Mouse (Mus musculus): ENCODE measurements around the gene Wnt9a. TPM values are rescaled to one million over a fixed set of nuclear protein-coding genes. Genes with fewer than 3 reads are reported as not detected.

Gene Wnt9a
- polyA plus RNA-seq, 1 experiment, result 7.5 TPM

DNA sequence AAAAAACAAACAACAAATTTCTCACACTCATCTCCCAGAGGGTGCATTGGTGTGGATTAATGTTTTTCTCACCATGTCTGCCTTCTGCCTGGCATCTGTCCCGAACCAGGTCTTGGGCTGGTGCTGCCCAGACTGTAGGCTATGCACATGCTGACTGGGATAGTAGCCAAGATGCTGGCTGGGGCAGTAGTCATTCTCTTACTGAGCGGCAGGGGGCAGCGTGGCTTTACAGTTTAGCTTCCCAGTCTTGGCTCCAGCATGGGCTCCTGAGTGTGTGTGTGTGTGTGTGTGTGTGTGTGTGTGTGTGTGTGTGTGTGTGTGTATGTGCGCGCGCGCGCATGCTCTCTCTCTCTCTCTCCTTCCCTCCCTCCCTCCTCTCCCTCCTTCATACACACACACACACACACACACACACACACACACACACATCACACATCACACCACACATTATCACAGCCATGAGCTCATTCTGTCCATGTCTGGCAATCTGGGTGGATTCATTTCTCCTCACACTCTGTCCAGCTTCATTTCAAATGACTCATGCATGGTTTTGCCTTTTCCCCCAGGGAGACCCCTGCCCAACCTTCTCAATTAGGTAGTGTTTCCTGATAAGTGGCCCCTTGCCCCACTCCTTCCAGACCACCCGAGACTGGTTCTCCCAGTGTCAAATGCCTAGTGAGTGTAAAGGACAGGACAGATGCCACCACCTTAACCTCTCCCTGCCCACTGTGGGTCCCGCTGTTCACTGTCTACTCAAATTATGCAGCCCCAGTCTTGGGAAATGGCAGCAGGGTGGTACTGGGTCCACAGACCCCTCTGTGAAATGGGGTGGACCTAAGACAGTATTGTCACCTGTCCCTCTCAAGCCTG, 3.8 kb upstream of the Wnt9a start:
- no peak overlapping the region for H3K4me3 ChIP-seq (ENCODE audit: insufficient read depth, low read length)
- TF ChIP-seq POLR2A (IDR thresholded peaks at IDR 0.05; ENCODE audit: low read depth, low read length) (no peak), CTCF (IDR thresholded peaks at IDR 0.05; ENCODE audit: borderline replicate concordance, insufficient read depth, low read length) (peak; percentile 72)
- peaks cover 3% of the 10 kb centered on the region; the same call in 1 of the 2 replicates for H3K4me1 ChIP-seq (ENCODE audit: control insufficient read depth, insufficient read depth, low read length)
- H3K27ac ChIP-seq (ENCODE audit: insufficient read depth, low read length), result no peak overlapping the region

DNA sequence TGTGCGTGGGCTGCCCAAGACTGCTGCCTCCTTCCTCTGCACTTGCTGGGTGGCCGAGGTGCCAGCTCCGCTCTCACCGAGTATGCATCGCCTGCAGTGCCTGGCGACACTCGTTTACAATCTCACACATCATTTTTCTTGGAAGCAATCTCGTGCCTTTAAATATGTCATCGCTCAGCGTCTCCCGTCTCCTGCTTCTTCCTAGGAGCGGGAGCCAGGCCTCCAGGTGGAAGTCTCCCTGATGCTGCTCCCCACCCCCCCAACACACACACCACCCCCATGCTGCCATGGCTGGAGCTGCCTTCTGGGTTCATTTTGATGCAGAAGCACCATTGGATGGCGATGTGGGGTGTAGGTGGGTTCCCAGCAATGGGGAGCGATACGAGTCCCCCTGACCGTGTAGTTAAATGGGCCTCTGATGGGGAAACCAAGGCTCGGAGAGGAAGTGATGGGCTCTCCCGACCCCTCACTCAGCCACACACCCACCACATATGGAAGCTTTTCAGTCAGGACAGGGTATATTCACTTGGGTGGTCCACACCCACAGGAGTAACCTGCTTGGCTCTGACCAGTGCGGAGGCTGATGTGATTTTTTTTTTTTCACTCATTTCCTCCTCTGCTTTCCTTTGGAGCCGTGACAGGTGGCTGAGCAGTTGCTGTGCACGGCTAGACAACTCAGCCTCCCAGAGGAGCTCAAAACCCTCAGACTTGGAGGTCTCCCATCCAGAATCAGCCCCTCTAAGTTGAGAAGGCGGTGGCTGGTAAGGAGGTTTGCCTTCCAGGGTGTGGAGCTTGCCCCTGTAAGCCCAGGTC, 1.5 kb upstream of the Wnt9a start:
- Histone ChIP-seq H3K4me1 (ENCODE audit: control insufficient read depth, insufficient read depth, low read length) (peaks cover 8% of the 10 kb centered on the region; the same call in 1 of the 2 replicates), H3K4me3 (ENCODE audit: insufficient read depth, low read length) (no peak overlapping the region), H3K27ac (ENCODE audit: insufficient read depth, low read length) (no peak overlapping the region)
- TF ChIP-seq POLR2A (IDR thresholded peaks at IDR 0.05; ENCODE audit: low read depth, low read length), result no peak
- no peak for TF ChIP-seq CTCF (IDR thresholded peaks at IDR 0.05; ENCODE audit: borderline replicate concordance, insufficient read depth, low read length)

DNA sequence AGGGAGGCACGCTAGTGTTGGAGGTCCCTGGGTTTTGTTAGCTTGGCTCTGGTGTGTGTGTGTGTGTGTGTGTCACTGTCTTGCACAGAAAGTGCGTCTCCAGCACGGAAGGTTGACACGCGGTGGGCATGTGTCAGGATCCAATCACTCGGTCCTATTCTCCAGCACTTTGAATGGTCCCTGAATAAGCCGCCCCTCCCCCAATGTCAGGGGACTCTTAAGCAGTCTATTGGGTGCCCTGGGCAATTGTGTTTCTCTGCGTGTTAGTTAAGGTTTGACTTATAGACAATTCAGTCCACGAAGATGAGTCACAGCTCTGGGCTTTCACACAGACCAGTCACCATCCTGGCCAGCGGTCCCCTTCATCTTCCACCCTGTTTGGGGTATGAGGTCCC, 910 bp upstream of the Wnt9a start:
- Histone ChIP-seq H3K4me1 (ENCODE audit: control insufficient read depth, insufficient read depth, low read length) (peaks cover 8% of the 10 kb centered on the region; the same call in 1 of the 2 replicates), H3K4me3 (ENCODE audit: insufficient read depth, low read length) (no peak overlapping the region)

DNA sequence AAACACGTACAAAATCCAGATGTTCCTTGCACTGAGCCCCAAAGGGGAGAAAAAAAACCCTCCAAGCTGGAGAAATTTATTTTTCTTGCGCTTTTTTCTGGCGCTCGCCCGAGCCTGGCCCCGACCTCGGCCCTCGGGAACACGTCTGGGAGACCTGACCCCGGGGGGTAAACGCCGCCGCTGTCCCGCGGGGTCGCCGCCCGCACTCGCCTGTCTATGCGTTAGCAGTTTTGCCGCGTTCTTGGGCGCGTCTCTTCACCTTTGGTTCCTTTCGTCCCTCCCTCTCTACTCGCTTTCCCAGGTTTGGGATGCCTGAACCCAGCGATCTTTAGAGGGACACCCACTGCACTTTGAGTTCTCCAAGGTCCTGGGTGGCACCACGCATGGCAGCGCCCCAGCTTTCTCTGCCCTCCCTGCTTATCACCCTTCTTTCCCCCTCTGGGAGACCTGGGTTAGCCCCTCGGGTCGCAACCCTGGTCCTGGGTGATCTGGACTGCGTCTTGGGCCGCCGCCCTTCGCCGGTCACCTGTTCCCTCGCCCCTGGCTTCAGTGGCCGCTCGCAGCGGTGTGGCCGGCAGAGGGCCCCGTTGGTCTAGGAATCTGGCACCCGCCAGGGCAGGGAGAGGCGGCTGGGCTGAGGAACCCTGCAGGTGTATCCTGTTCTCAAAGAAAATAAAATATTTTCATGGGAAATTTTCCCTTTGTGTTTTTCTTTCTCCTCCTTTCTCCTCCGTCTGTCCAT, 865 bp downstream of the Wnt9a start:
- Histone ChIP-seq H3K27ac (ENCODE audit: insufficient read depth, low read length) (no peak overlapping the region), H3K4me1 (ENCODE audit: control insufficient read depth, insufficient read depth, low read length) (peaks cover 8% of the 10 kb centered on the region; the same call in 1 of the 2 replicates), H3K4me3 (ENCODE audit: insufficient read depth, low read length) (peak overlapping the region; percentile 52)
- no peak for TF ChIP-seq POLR2A (IDR thresholded peaks at IDR 0.05; ENCODE audit: low read depth, low read length)
- TF ChIP-seq CTCF (IDR thresholded peaks at IDR 0.05; ENCODE audit: borderline replicate concordance, insufficient read depth, low read length), result peak; percentile 51

More for the DNA sequence above, 910 bp upstream of the Wnt9a start:
- H3K27ac ChIP-seq (ENCODE audit: insufficient read depth, low read length), result no peak overlapping the region
- no peak for TF ChIP-seq POLR2A (IDR thresholded peaks at IDR 0.05; ENCODE audit: low read depth, low read length)
- no peak for TF ChIP-seq CTCF (IDR thresholded peaks at IDR 0.05; ENCODE audit: borderline replicate concordance, insufficient read depth, low read length)

DNA sequence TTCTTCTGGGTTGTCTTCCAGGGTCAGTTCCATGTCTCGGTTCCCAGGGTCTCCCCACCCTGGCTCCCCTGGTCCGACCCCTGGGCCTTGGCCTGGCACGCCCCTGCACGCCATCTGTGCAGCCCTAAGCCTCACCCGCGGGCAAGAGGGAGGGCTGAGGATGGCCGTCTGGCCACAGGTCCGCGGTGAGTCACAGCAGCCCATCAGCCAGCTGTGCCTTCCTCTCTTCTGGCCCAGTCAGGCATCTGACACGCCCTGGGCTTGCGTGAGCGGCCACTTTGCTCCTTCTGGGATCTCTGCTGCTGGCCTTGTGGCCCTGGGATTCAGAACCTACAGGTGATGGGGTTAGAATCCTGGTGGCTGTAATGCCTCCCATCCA, 1.4 kb downstream of the Wnt9a start:
- no peak for TF ChIP-seq CTCF (IDR thresholded peaks at IDR 0.05; ENCODE audit: borderline replicate concordance, insufficient read depth, low read length)
- TF ChIP-seq POLR2A (IDR thresholded peaks at IDR 0.05; ENCODE audit: low read depth, low read length), result peak; percentile 48; the same call in 1 of the 2 replicates
- peak overlapping the region; percentile 16; the same call in 1 of the 2 replicates for H3K27ac ChIP-seq (ENCODE audit: insufficient read depth, low read length)
- peaks cover 8% of the 10 kb centered on the region; the same call in 1 of the 2 replicates for H3K4me1 ChIP-seq (ENCODE audit: control insufficient read depth, insufficient read depth, low read length)
- H3K4me3 ChIP-seq (ENCODE audit: insufficient read depth, low read length), result peak overlapping the region; percentile 26

DNA sequence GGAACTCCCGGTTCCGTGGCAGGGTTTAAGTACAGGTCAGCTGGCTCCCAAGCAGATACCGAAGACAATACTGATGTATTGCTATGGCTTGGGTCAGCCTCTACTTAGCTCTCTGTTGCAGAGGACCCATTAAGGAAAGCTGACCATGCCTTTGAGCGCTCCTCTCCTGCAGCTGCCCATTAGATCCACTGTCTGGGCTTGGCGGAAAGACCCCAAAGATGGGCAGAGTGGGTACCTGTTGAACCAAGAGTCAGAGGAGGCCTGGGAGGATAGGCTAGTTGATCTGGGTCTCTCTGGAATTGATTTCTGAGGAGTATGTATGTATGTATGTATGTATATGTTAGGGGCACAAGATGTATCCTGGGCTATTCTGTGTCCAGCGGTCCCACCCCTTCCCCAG, 1.9 kb downstream of the Wnt9a start:
- Histone ChIP-seq H3K4me1 (ENCODE audit: control insufficient read depth, insufficient read depth, low read length) (peaks cover 8% of the 10 kb centered on the region; the same call in 1 of the 2 replicates), H3K4me3 (ENCODE audit: insufficient read depth, low read length) (peak overlapping the region; percentile 26), H3K27ac (ENCODE audit: insufficient read depth, low read length) (peak overlapping the region; percentile 16; the same call in 1 of the 2 replicates)
- no peak for TF ChIP-seq POLR2A (IDR thresholded peaks at IDR 0.05; ENCODE audit: low read depth, low read length)
- no peak for TF ChIP-seq CTCF (IDR thresholded peaks at IDR 0.05; ENCODE audit: borderline replicate concordance, insufficient read depth, low read length)

DNA sequence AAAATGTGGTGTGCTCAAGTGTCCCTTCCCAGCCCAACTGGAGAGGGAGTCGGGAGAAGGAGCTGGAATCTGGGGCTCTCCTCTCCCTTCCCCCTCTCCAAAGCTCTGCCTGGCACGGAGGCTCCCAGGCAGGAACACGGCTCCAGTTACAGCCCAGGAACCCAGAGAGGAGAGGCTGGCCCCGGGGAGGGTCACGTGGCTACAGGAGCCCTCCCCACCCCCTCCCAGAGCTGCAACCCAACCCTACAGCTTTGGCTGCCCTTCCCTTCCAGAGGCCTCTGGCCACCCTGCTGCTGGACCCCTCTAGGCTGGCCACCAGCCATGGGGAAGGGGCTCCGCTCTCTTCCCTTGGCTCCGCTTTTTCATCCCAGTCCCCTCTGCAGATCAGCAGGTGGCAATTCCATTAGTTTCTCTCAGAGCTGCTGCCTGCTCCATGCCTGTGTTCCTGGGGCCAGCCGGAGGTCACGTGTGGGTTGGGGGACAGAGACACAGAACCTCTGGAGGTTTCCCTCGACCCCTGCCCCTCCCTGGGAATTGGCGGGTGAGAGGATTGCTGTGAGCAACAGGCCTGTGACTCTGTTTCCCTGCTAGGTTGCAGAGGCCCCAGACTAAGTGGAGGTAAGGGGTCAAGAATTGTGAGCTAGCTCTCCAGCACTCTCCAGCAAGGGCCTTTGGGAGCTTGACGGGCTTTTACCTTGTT, 2.5 kb downstream of the Wnt9a start:
- Histone ChIP-seq H3K4me1 (ENCODE audit: control insufficient read depth, insufficient read depth, low read length) (peaks cover 8% of the 10 kb centered on the region; the same call in 1 of the 2 replicates), H3K27ac (ENCODE audit: insufficient read depth, low read length) (0 out of 2 replicates have a peak overlapping the region, but pooled peaks have one; percentile 16), H3K4me3 (ENCODE audit: insufficient read depth, low read length) (peak overlapping the region; percentile 26)
- peak; percentile 35 for TF ChIP-seq POLR2A (IDR thresholded peaks at IDR 0.05; ENCODE audit: low read depth, low read length)
- no peak for TF ChIP-seq CTCF (IDR thresholded peaks at IDR 0.05; ENCODE audit: borderline replicate concordance, insufficient read depth, low read length)

DNA sequence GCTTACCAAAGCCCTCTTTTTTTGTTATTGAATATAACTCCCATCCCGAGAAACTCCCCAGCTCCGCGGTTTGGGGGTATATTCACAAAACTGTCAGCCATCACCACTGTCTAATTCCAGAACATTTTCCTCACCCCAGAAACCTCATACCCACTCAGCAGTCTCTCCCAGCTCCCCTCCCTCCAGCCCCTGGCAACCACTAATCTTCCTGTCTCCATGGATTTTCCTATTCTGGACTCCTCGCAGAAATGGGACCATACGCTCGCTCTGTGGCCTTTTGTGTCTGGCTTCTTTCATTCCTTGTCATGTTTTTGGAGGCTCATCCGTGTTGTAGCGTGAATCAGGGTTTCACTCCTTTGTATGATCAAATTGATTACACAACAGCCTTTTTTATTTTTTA, 3.2 kb downstream of the Wnt9a start:
- H3K27ac ChIP-seq (ENCODE audit: insufficient read depth, low read length), result no peak overlapping the region
- TF ChIP-seq POLR2A (IDR thresholded peaks at IDR 0.05; ENCODE audit: low read depth, low read length), result no peak
- TF ChIP-seq CTCF (IDR thresholded peaks at IDR 0.05; ENCODE audit: borderline replicate concordance, insufficient read depth, low read length), result no peak
- no peak overlapping the region for H3K4me3 ChIP-seq (ENCODE audit: insufficient read depth, low read length)
- H3K4me1 ChIP-seq (ENCODE audit: control insufficient read depth, insufficient read depth, low read length), result peaks cover 8% of the 10 kb centered on the region; the same call in 1 of the 2 replicates
